Mouse (Mus musculus): Measurements from ENCODE around the gene Gm5622. TPM values are rescaled to one million over a fixed set of nuclear protein-coding genes. Genes with fewer than 3 reads are reported as not detected.
"Not testable (repeated sequence)": the region's sequence is repeated elsewhere in the genome, so short reads cannot be mapped to it uniquely, and the experiment has no call there.

Gene Gm5622
- polyA plus RNA-seq (2015; fragmentation: Nextera tagmentation; extraction: Ambion mirVana) = not detected in 2 replicates

DNA sequence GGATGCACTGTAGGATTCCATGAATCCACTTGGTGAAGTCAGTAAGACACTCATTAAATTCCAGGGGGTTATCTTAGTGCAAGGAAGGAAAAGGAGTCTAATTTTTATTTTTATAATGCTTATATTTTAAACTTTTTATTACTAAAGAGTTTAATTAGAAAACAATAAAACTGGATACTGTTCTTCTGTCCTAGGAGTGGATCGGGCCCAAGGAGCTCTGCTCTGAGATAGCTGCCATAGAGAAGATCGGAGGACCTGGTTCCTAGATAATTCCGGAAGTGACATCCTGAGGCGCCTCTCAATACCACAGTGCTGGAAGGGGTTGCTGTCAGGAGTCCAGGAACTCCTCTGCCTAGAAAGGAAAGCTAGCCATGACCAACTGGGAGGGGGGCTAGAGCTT lies at the start of gene Gm5622:
Gene Gm5622 (plus strand): TSS at position 301 of the 400 bp plus-strand sequence.
- Histone ChIP-seq H3K27ac (ENCODE audit: low read length) (no peak within 1 kb of the TSS), H3K4me3 (ENCODE audit: low read length) (no peak within 1 kb of the TSS), H3K27me3 (ENCODE audit: control insufficient read depth, insufficient read depth, low read depth, low read length) (no peaks in the 10 kb centered on the region), H3K9ac (ENCODE audit: low read length) (no peak within 1 kb of the TSS), H3K4me1 (replicated peaks; ENCODE audit: control insufficient read depth, insufficient read depth, low read length) (no peaks in the 10 kb centered on the region), H3K36me3 (ENCODE audit: control insufficient read depth, insufficient read depth, low read length) (no peaks in the 10 kb centered on the region), H3K9me3 (ENCODE audit: control insufficient read depth, low read length) (no peaks in the 10 kb centered on the region), H3K4me2 (ENCODE audit: low read depth, low read length) (no peak within 1 kb of the TSS)
- ATAC-seq (ENCODE audit: low read depth) = no peak
- WGBS = 89% methylated on average over 4 of the region's 4 CpGs

DNA sequence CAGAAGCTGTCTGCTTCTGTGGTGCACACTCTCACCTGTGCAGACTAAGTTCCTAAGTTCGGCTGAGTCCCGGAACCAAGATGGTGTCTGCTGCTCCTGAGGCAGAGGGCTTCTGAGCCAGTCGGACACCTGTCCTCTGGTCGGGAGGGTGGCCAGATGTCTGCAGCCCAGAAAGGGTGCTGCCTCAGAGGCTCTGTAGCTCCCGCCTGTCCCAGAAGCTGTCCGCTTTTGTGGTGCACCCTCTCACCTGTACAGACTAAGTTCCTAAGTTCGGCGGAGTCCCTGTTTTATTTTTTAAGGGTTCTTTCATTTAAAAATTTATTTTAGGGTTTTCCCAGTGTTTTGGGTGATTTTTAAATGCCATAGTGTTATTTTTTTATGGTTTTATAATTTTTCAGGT lies 45.2 kb upstream of the Gm5622 start:
- Histone ChIP-seq H3K27ac (ENCODE audit: low read length) (no peak overlapping the region), H3K4me3 (ENCODE audit: low read length) (no peak overlapping the region), H3K27me3 (ENCODE audit: control insufficient read depth, insufficient read depth, low read depth, low read length) (no peaks in the 10 kb centered on the region), H3K4me1 (replicated peaks; ENCODE audit: control insufficient read depth, insufficient read depth, low read length) (no peaks in the 10 kb centered on the region), H3K9ac (ENCODE audit: low read length) (no peak overlapping the region), H3K9me3 (ENCODE audit: control insufficient read depth, low read length) (no peaks in the 10 kb centered on the region), H3K4me2 (ENCODE audit: low read depth, low read length) (no peak overlapping the region), H3K36me3 (ENCODE audit: control insufficient read depth, insufficient read depth, low read length) (no peaks in the 10 kb centered on the region)
- WGBS = 88% methylated on average over 8 of the region's 8 CpGs
- ATAC-seq (ENCODE audit: low read depth) = no peak

DNA sequence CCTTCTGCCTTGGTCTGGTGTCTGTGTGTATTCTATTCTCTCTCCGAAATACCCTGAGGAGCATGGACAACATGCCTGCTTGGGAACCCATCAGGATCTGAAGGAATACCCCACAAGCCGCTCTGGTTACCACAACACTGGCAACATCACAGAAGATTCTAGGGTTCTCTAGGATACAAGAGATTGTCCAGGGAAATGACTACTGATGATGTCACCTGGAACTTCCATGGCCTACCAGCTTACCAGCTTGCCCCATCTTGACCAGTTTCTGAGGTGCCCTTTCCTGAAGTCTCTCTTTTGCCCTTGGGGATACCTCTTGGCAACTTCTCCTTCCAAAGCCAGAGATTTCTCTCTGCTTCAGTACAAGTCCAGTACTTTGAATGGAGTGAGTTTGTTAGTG lies 21.4 kb downstream of the Gm5622 start, which contains the start of gene Gm17175:
Gene Gm17175 (minus strand): TSS at position 101 of the 400 bp plus-strand sequence.
- H3K4me2 ChIP-seq (ENCODE audit: low read depth, low read length); H3K9ac ChIP-seq (ENCODE audit: low read length); H3K9me3 ChIP-seq (ENCODE audit: control insufficient read depth, low read length); H3K4me1 ChIP-seq (replicated peaks; ENCODE audit: control insufficient read depth, insufficient read depth, low read length); H3K27ac ChIP-seq (ENCODE audit: low read length); H3K36me3 ChIP-seq (ENCODE audit: control insufficient read depth, insufficient read depth, low read length); H3K27me3 ChIP-seq (ENCODE audit: control insufficient read depth, insufficient read depth, low read depth, low read length); H3K4me3 ChIP-seq (ENCODE audit: low read length); ATAC-seq (ENCODE audit: low read depth): not testable (repeated sequence)
- WGBS = 83% methylated on average over 2 of the region's 2 CpGs

DNA sequence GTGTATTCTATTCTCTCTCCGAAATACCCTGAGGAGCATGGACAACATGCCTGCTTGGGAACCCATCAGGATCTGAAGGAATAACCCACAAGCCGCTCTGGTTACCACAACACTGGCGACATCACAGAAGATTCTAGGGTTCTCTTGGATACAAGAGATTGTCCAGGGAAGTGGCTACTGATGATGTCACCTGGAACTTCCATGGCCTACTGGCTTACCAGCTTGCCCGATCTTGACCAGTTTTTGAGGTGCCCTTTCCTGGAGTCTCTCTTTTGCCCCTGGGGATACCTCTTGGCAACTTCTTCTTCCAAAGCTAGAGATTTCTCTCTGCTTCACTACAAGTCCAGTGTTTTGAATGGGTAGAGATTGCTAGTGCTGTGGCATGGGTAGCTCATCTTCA lies 39.4 kb downstream of the Gm5622 start, which contains the start of gene Gm17174:
Gene Gm17174 (minus strand): TSS at position 101 of the 400 bp plus-strand sequence.
- H3K4me3 ChIP-seq (ENCODE audit: low read length); H3K27me3 ChIP-seq (ENCODE audit: control insufficient read depth, insufficient read depth, low read depth, low read length); H3K9ac ChIP-seq (ENCODE audit: low read length); H3K27ac ChIP-seq (ENCODE audit: low read length); H3K9me3 ChIP-seq (ENCODE audit: control insufficient read depth, low read length); ATAC-seq (ENCODE audit: low read depth); H3K4me2 ChIP-seq (ENCODE audit: low read depth, low read length); H3K36me3 ChIP-seq (ENCODE audit: control insufficient read depth, insufficient read depth, low read length); H3K4me1 ChIP-seq (replicated peaks; ENCODE audit: control insufficient read depth, insufficient read depth, low read length): not testable (repeated sequence)
- WGBS = 85% methylated on average over 4 of the region's 4 CpGs

DNA sequence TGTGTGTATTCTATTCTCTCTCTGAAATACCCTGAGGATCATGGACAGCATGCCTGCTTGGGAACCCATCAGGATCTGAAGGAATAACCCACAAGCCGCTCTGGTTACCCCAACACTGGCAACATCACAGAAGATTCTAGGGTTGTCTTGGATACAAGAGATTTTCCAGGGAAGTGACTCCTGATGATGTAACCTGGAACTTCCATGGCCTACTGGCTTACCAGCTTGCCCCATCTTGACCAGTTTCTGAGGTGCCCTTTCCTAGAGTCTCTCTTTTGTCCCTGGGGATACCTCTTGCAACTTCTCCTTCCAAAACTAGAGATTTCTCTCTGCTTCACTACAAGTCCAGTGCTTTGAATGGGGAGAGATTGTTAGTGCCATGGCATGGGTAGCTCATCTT lies 58.6 kb downstream of the Gm5622 start, which contains the start of gene Gm17078:
Gene Gm17078 (minus strand): TSS at position 101 of the 400 bp plus-strand sequence.
- 84% methylated on average over 1 of the region's 1 CpGs for WGBS
- no peak for ATAC-seq (ENCODE audit: low read depth)
- Histone ChIP-seq H3K9ac (ENCODE audit: low read length) (no peak within 1 kb of the TSS), H3K4me3 (ENCODE audit: low read length) (no peak within 1 kb of the TSS), H3K4me2 (ENCODE audit: low read depth, low read length) (no peak within 1 kb of the TSS), H3K27ac (ENCODE audit: low read length) (no peak within 1 kb of the TSS), H3K4me1 (replicated peaks; ENCODE audit: control insufficient read depth, insufficient read depth, low read length) (no peaks in the 10 kb centered on the region), H3K36me3 (ENCODE audit: control insufficient read depth, insufficient read depth, low read length) (no peaks in the 10 kb centered on the region), H3K9me3 (ENCODE audit: control insufficient read depth, low read length) (no peaks in the 10 kb centered on the region), H3K27me3 (ENCODE audit: control insufficient read depth, insufficient read depth, low read depth, low read length) (no peaks in the 10 kb centered on the region)

DNA sequence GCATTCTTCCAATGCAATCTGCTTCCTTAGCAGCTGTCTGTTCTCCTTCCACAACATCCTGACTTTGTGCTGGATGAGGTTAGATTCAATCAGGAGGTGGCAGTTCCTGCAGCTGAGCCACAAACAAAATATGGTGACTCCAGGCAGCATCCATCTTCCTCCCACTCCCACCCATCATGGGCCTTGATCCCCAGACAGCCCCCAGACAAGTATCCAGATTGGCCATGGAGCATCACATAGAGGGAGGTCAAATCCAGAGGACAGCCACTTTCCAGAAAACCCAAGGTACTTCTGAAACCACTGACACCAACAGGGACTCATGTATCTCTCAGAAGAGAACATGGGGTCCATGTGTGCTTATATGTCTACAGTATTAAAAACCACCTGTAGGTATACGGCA lies 79.8 kb downstream of the Gm5622 start:
- not testable (repeated sequence) for H3K4me2 ChIP-seq (ENCODE audit: low read depth, low read length); H3K4me3 ChIP-seq (ENCODE audit: low read length); H3K9ac ChIP-seq (ENCODE audit: low read length); ATAC-seq (ENCODE audit: low read depth); H3K27me3 ChIP-seq (ENCODE audit: control insufficient read depth, insufficient read depth, low read depth, low read length); H3K9me3 ChIP-seq (ENCODE audit: control insufficient read depth, low read length); H3K27ac ChIP-seq (ENCODE audit: low read length); H3K4me1 ChIP-seq (replicated peaks; ENCODE audit: control insufficient read depth, insufficient read depth, low read length); H3K36me3 ChIP-seq (ENCODE audit: control insufficient read depth, insufficient read depth, low read length)
- WGBS = 85% methylated on average over 1 of the region's 1 CpGs

DNA sequence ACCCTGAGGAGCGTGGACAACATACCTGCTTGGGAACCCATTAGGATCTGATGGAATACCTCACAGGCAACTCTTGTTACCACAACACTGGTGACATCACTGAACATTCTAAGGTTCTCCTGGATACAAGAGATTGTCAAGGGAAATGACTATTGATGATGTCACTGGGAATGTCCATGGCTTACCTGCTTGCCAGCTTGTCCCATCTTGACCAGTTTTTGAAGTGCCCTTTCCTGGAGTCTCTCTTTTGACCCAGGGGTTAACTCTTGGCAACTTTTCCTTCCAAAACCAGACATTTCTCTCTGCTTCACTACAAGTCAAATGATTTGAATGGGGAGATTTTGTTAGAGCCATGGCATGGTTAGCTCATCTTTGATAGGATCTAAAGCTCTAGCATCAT lies 83.0 kb downstream of the Gm5622 start, which contains the start of gene Gm4181:
Gene Gm4181 (minus strand): TSS at position 101 of the 400 bp plus-strand sequence.
- H3K27ac ChIP-seq (ENCODE audit: low read length); H3K36me3 ChIP-seq (ENCODE audit: control insufficient read depth, insufficient read depth, low read length); ATAC-seq (ENCODE audit: low read depth); H3K4me2 ChIP-seq (ENCODE audit: low read depth, low read length); H3K4me1 ChIP-seq (replicated peaks; ENCODE audit: control insufficient read depth, insufficient read depth, low read length); H3K9me3 ChIP-seq (ENCODE audit: control insufficient read depth, low read length); H3K27me3 ChIP-seq (ENCODE audit: control insufficient read depth, insufficient read depth, low read depth, low read length); H3K9ac ChIP-seq (ENCODE audit: low read length); H3K4me3 ChIP-seq (ENCODE audit: low read length): not testable (repeated sequence)
- 56% methylated on average over 1 of the region's 1 CpGs for WGBS

DNA sequence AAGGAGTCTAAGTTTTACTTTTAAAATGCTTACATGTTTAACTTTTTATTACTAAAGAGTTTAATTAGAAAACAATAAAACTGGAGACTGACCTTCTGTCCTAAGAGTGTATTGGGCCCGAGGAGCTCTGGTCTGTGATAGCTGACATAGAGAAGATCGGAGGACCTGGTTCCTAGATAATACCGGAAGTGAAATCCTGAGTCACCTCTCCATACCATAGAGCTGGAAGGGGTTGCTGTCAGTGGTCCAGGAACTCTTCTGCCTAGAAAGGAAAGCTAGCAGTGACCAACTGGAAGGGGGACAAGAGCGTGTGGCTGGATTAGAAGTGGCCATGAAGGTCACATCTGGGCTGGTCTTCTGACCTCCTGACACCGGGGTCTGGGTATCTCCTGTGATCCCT lies 124.7 kb downstream of the Gm5622 start:
- H3K9me3 ChIP-seq (ENCODE audit: control insufficient read depth, low read length) = no peaks in the 10 kb centered on the region
- no peak overlapping the region for H3K27ac ChIP-seq (ENCODE audit: low read length)
- H3K4me2 ChIP-seq (ENCODE audit: low read depth, low read length) = no peak overlapping the region
- 84% methylated on average over 5 of the region's 5 CpGs for WGBS
- H3K36me3 ChIP-seq (ENCODE audit: control insufficient read depth, insufficient read depth, low read length) = no peaks in the 10 kb centered on the region
- H3K27me3 ChIP-seq (ENCODE audit: control insufficient read depth, insufficient read depth, low read depth, low read length) = no peaks in the 10 kb centered on the region
- H3K4me1 ChIP-seq (replicated peaks; ENCODE audit: control insufficient read depth, insufficient read depth, low read length) = no peaks in the 10 kb centered on the region
- H3K4me3 ChIP-seq (ENCODE audit: low read length) = no peak overlapping the region
- no peak for ATAC-seq (ENCODE audit: low read depth)
- no peak overlapping the region for H3K9ac ChIP-seq (ENCODE audit: low read length)

DNA sequence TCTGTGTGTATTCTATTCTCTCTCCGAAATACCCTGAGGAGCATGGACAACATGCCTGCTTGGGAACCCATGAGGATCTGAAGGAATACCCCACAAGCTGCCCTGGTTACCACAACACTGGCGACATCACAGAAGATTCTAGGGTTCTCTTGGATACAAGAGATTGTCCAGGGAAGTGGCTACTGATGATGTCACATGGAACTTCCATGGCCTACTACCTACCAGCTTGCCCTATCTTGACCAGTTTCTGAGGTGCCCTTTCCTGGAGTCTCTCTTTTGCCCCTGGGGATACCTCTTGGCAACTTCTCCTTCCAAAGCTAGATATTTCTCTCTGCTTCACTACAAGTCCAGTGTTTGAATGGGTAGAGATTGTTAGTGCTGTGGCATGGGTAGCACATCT lies 142.8 kb downstream of the Gm5622 start, which contains the start of gene Gm17079:
Gene Gm17079 (minus strand): TSS at position 101 of the 400 bp plus-strand sequence.
- H3K36me3 ChIP-seq (ENCODE audit: control insufficient read depth, insufficient read depth, low read length); H3K27ac ChIP-seq (ENCODE audit: low read length); ATAC-seq (ENCODE audit: low read depth); H3K9me3 ChIP-seq (ENCODE audit: control insufficient read depth, low read length); H3K4me1 ChIP-seq (replicated peaks; ENCODE audit: control insufficient read depth, insufficient read depth, low read length); H3K4me2 ChIP-seq (ENCODE audit: low read depth, low read length); H3K27me3 ChIP-seq (ENCODE audit: control insufficient read depth, insufficient read depth, low read depth, low read length); H3K9ac ChIP-seq (ENCODE audit: low read length); H3K4me3 ChIP-seq (ENCODE audit: low read length): not testable (repeated sequence)
- 78% methylated on average over 1 of the region's 2 CpGs for WGBS
